Mouse (Mus musculus): ENCODE results near the gene Gm42674. TPM values are rescaled to one million over a fixed set of nuclear protein-coding genes. Genes with fewer than 3 reads are reported as not detected.

Gene Gm42674
- total and polyA plus RNA-seq, 2 experiments = not detected

GRCm38 (mm10) chr3:90615911-90616310, 14.2 kb downstream of the Gm42674 start:
- H3K27ac ChIP-seq (replicated peaks; ENCODE audit: insufficient read depth, low read depth, low read length) = no peak overlapping the region
- H3K9ac ChIP-seq (ENCODE audit: low read depth, low read length) = no peak overlapping the region
- DNase-seq (ENCODE audit: extremely low read depth, low read depth, low spot score) = no peak
- H3K4me3 ChIP-seq (ENCODE audit: insufficient read depth, low read depth, low read length) = no peak overlapping the region
- H3K36me3 ChIP-seq (ENCODE audit: control insufficient read depth, insufficient read depth, low read length) = no peaks in the 10 kb centered on the region
- 71% methylated on average over 1 of the region's 1 CpGs for WGBS
- no peaks in the 10 kb centered on the region for H3K79me2 ChIP-seq (ENCODE audit: control insufficient read depth, insufficient read depth, low read length)
- H3K4me1 ChIP-seq (ENCODE audit: control insufficient read depth, insufficient read depth, low read length) = no peaks in the 10 kb centered on the region
- H3K27me3 ChIP-seq (ENCODE audit: control insufficient read depth, insufficient read depth, low read length) = no peaks in the 10 kb centered on the region
- no peak for TF ChIP-seq CTCF (IDR thresholded peaks at IDR 0.05; ENCODE audit: low read depth, low read length)
- no peak for TF ChIP-seq POLR2A (IDR thresholded peaks at IDR 0.05; ENCODE audit: extremely low read depth, insufficient read depth, low read length)

GRCm38 (mm10) chr3:90617586-90617985, 15.9 kb downstream of the Gm42674 start:
- H3K27me3 ChIP-seq (ENCODE audit: control insufficient read depth, insufficient read depth, low read length) = no peaks in the 10 kb centered on the region
- no peaks in the 10 kb centered on the region for H3K79me2 ChIP-seq (ENCODE audit: control insufficient read depth, insufficient read depth, low read length)
- DNase-seq (ENCODE audit: extremely low read depth, low read depth, low spot score) = no peak
- TF ChIP-seq POLR2A (IDR thresholded peaks at IDR 0.05; ENCODE audit: extremely low read depth, insufficient read depth, low read length) (no peak), CTCF (IDR thresholded peaks at IDR 0.05; ENCODE audit: low read depth, low read length) (no peak; the same call in 1 of the 2 replicates)
- WGBS = 8% methylated on average over 1 of the region's 1 CpGs
- H3K9ac ChIP-seq (ENCODE audit: low read depth, low read length) = no peak overlapping the region
- no peak overlapping the region for H3K27ac ChIP-seq (replicated peaks; ENCODE audit: insufficient read depth, low read depth, low read length)
- H3K4me1 ChIP-seq (ENCODE audit: control insufficient read depth, insufficient read depth, low read length) = no peaks in the 10 kb centered on the region
- H3K36me3 ChIP-seq (ENCODE audit: control insufficient read depth, insufficient read depth, low read length) = no peaks in the 10 kb centered on the region
- no peak overlapping the region for H3K4me3 ChIP-seq (ENCODE audit: insufficient read depth, low read depth, low read length)

GRCm38 (mm10) chr3:90621552-90621951, 19.8 kb downstream of the Gm42674 start:
- no peaks in the 10 kb centered on the region for H3K79me2 ChIP-seq (ENCODE audit: control insufficient read depth, insufficient read depth, low read length)
- 53% methylated on average over 7 of the region's 7 CpGs for WGBS
- no peak overlapping the region for H3K9ac ChIP-seq (ENCODE audit: low read depth, low read length)
- H3K4me1 ChIP-seq (ENCODE audit: control insufficient read depth, insufficient read depth, low read length) = no peaks in the 10 kb centered on the region
- TF ChIP-seq CTCF (IDR thresholded peaks at IDR 0.05; ENCODE audit: low read depth, low read length) (no peak), POLR2A (IDR thresholded peaks at IDR 0.05; ENCODE audit: extremely low read depth, insufficient read depth, low read length) (no peak)
- no peak for DNase-seq (ENCODE audit: extremely low read depth, low read depth, low spot score)
- H3K36me3 ChIP-seq (ENCODE audit: control insufficient read depth, insufficient read depth, low read length) = no peaks in the 10 kb centered on the region
- H3K4me3 ChIP-seq (ENCODE audit: insufficient read depth, low read depth, low read length) = no peak overlapping the region
- H3K27ac ChIP-seq (replicated peaks; ENCODE audit: insufficient read depth, low read depth, low read length) = no peak overlapping the region
- H3K27me3 ChIP-seq (ENCODE audit: control insufficient read depth, insufficient read depth, low read length) = no peaks in the 10 kb centered on the region

GRCm38 (mm10) chr3:90623435-90624071, 21.8 kb downstream of the Gm42674 start:
- Histone ChIP-seq H3K79me2 (ENCODE audit: control insufficient read depth, insufficient read depth, low read length) (no peaks in the 10 kb centered on the region), H3K4me1 (ENCODE audit: control insufficient read depth, insufficient read depth, low read length) (no peaks in the 10 kb centered on the region), H3K4me3 (ENCODE audit: insufficient read depth, low read depth, low read length) (no peak overlapping the region), H3K27ac (replicated peaks; ENCODE audit: insufficient read depth, low read depth, low read length) (no peak overlapping the region), H3K9ac (ENCODE audit: low read depth, low read length) (no peak overlapping the region), H3K36me3 (ENCODE audit: control insufficient read depth, insufficient read depth, low read length) (no peaks in the 10 kb centered on the region), H3K27me3 (ENCODE audit: control insufficient read depth, insufficient read depth, low read length) (no peaks in the 10 kb centered on the region)
- TF ChIP-seq CTCF (IDR thresholded peaks at IDR 0.05; ENCODE audit: low read depth, low read length) = no peak
- TF ChIP-seq POLR2A (IDR thresholded peaks at IDR 0.05; ENCODE audit: extremely low read depth, insufficient read depth, low read length) = no peak
- DNase-seq (ENCODE audit: extremely low read depth, low read depth, low spot score) = no peak
- WGBS = 41% methylated on average over 2 of the region's 2 CpGs

GRCm38 (mm10) chr3:90625496-90625895, 23.8 kb downstream of the Gm42674 start:
- Histone ChIP-seq H3K27me3 (ENCODE audit: control insufficient read depth, insufficient read depth, low read length) (no peaks in the 10 kb centered on the region), H3K79me2 (ENCODE audit: control insufficient read depth, insufficient read depth, low read length) (no peaks in the 10 kb centered on the region), H3K4me1 (ENCODE audit: control insufficient read depth, insufficient read depth, low read length) (no peaks in the 10 kb centered on the region), H3K36me3 (ENCODE audit: control insufficient read depth, insufficient read depth, low read length) (no peaks in the 10 kb centered on the region), H3K4me3 (ENCODE audit: insufficient read depth, low read depth, low read length) (no peak overlapping the region), H3K9ac (ENCODE audit: low read depth, low read length) (no peak overlapping the region), H3K27ac (replicated peaks; ENCODE audit: insufficient read depth, low read depth, low read length) (no peak overlapping the region)
- TF ChIP-seq POLR2A (IDR thresholded peaks at IDR 0.05; ENCODE audit: extremely low read depth, insufficient read depth, low read length) (no peak), CTCF (IDR thresholded peaks at IDR 0.05; ENCODE audit: low read depth, low read length) (no peak)
- no peak for DNase-seq (ENCODE audit: extremely low read depth, low read depth, low spot score)
- WGBS = 83% methylated on average over 5 of the region's 5 CpGs

GRCm38 (mm10) chr3:90626266-90627021, 24.7 kb downstream of the Gm42674 start:
- Histone ChIP-seq H3K27ac (replicated peaks; ENCODE audit: insufficient read depth, low read depth, low read length) (no peak overlapping the region), H3K9ac (ENCODE audit: low read depth, low read length) (no peak overlapping the region), H3K4me3 (ENCODE audit: insufficient read depth, low read depth, low read length) (no peak overlapping the region), H3K4me1 (ENCODE audit: control insufficient read depth, insufficient read depth, low read length) (no peaks in the 10 kb centered on the region), H3K27me3 (ENCODE audit: control insufficient read depth, insufficient read depth, low read length) (no peaks in the 10 kb centered on the region), H3K79me2 (ENCODE audit: control insufficient read depth, insufficient read depth, low read length) (no peaks in the 10 kb centered on the region), H3K36me3 (ENCODE audit: control insufficient read depth, insufficient read depth, low read length) (no peaks in the 10 kb centered on the region)
- TF ChIP-seq POLR2A (IDR thresholded peaks at IDR 0.05; ENCODE audit: extremely low read depth, insufficient read depth, low read length) = no peak
- TF ChIP-seq CTCF (IDR thresholded peaks at IDR 0.05; ENCODE audit: low read depth, low read length) = no peak
- 69% methylated on average over 9 of the region's 9 CpGs for WGBS
- no peak for DNase-seq (ENCODE audit: extremely low read depth, low read depth, low spot score)

Data from liver, adult 2 months (tissue).